Mouse (Mus musculus): Measurements from ENCODE around the gene Zfp213. TPM values are rescaled to one million over a fixed set of nuclear protein-coding genes. Genes with fewer than 3 reads are reported as not detected.

Zfp213 gene
- polyA plus RNA-seq, 1 experiment from 2014 or later: 17.2 TPM

- H3K4me3 ChIP-seq (replicated peaks; ENCODE audit: low read length): peak overlapping the region; percentile 82
- H3K27me3 ChIP-seq (ENCODE audit: control insufficient read depth, insufficient read depth, low read length): no peaks in the 10 kb centered on the region
- under 1% methylated on average over 22 of the region's 22 CpGs for WGBS
- peak overlapping the region; percentile 90 for H3K9ac ChIP-seq (ENCODE audit: low read length)
- H3K4me1 ChIP-seq (ENCODE audit: control insufficient read depth, insufficient read depth, low read length): peaks cover 7% of the 10 kb centered on the region
- H3K36me3 ChIP-seq (ENCODE audit: control insufficient read depth, insufficient read depth, low read length): no peaks in the 10 kb centered on the region
- peak overlapping the region; percentile 87 for H3K4me2 ChIP-seq (ENCODE audit: low read depth, low read length)
- no peaks in the 10 kb centered on the region for H3K9me3 ChIP-seq (replicated peaks; ENCODE audit: control insufficient read depth, low read length)
- ATAC-seq (ENCODE audit: insufficient read depth, low FRiP score): peak; percentile 82
- H3K27ac ChIP-seq (ENCODE audit: low read length): no peak overlapping the region
Observed at GRCm38 (mm10) chr17:23585721-23586491, 21.9 kb upstream of the Zfp213 start.

- Histone ChIP-seq H3K36me3 (ENCODE audit: control insufficient read depth, insufficient read depth, low read length) (0 out of 2 replicates have a peak, but pooled peaks cover 3% of the 10 kb centered on the region), H3K4me1 (ENCODE audit: control insufficient read depth, insufficient read depth, low read length) (peaks cover 7% of the 10 kb centered on the region), H3K9me3 (replicated peaks; ENCODE audit: control insufficient read depth, low read length) (no peaks in the 10 kb centered on the region), H3K9ac (ENCODE audit: low read length) (no peak overlapping the region), H3K27me3 (ENCODE audit: control insufficient read depth, insufficient read depth, low read length) (no peaks in the 10 kb centered on the region), H3K4me2 (ENCODE audit: low read depth, low read length) (peak overlapping the region; percentile 87), H3K27ac (ENCODE audit: low read length) (no peak overlapping the region), H3K4me3 (replicated peaks; ENCODE audit: low read length) (peak overlapping the region; percentile 82; the same call in 1 of the 2 replicates)
- ATAC-seq (ENCODE audit: insufficient read depth, low FRiP score): no peak
- WGBS: 74% methylated on average over 8 of the region's 8 CpGs
Observed at GRCm38 (mm10) chr17:23584786-23585185, 20.7 kb upstream of the Zfp213 start.

DNA sequence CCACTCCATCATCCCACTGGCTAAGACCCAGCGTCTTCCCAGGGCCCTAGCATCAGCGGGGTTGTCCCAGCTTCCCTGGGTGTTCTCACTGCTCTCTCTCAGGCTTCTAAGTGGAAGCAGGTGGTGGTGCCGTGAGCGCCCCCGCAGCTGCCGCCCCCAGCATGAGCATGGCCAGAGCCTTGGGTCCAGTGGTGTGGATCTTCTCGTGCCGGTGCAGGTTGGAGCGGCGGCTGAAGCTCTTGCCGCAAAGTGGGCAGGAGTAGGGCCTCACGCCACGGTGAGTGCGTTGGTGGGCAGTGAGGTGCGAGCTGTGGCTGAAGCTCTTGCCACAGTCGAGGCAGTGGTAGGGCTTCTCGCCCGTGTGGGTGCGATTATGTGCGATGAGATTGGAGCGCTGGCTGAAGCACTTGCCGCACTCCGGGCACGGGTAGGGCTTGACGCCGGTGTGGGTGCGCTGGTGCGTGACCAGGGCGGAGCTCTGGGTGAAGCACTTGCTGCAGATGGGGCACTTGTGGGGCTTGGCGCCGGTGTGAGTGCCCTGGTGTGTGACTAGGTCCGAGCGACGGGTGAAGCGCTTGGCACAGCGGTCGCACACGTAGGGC lies 12.0 kb upstream of the Zfp213 start:
- no peak overlapping the region for H3K9ac ChIP-seq (ENCODE audit: low read length)
- H3K27ac ChIP-seq (ENCODE audit: low read length): no peak overlapping the region
- no peak overlapping the region for H3K4me2 ChIP-seq (ENCODE audit: low read depth, low read length)
- no peak overlapping the region for H3K4me3 ChIP-seq (replicated peaks; ENCODE audit: low read length)
- H3K27me3 ChIP-seq (ENCODE audit: control insufficient read depth, insufficient read depth, low read length): no peaks in the 10 kb centered on the region
- WGBS: 95% methylated on average over 38 of the region's 38 CpGs
- peaks cover 44% of the 10 kb centered on the region for H3K36me3 ChIP-seq (ENCODE audit: control insufficient read depth, insufficient read depth, low read length)
- peak; percentile 5; the same call in 1 of the 2 replicates for ATAC-seq (ENCODE audit: insufficient read depth, low FRiP score)
- H3K9me3 ChIP-seq (replicated peaks; ENCODE audit: control insufficient read depth, low read length): peaks cover 12% of the 10 kb centered on the region; the same call in 1 of the 2 replicates
- no peaks in the 10 kb centered on the region for H3K4me1 ChIP-seq (ENCODE audit: control insufficient read depth, insufficient read depth, low read length)

DNA sequence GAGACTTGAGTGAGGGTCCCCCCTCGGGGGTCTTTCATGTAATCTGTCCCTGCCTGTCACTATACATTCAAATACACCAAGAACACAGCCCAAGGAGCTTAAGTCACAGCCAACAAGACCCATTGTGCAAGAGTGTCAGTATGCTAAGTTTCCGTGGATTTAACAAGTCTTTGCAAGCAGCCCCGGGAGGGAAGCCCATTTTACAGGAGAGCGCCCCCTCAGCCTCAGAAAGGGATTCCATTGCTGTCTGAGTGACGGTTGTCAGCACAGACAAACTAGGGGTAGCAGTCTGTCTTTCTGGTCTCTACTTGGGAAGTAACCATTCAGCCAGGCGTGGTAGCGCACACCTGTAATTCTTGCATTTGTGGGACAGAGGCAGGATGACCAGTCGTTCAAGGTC lies 10.1 kb upstream of the Zfp213 start:
- H3K4me3 ChIP-seq (replicated peaks; ENCODE audit: low read length): no peak overlapping the region
- 89% methylated on average over 8 of the region's 8 CpGs for WGBS
- no peak overlapping the region for H3K27ac ChIP-seq (ENCODE audit: low read length)
- H3K4me2 ChIP-seq (ENCODE audit: low read depth, low read length): no peak overlapping the region
- no peaks in the 10 kb centered on the region for H3K4me1 ChIP-seq (ENCODE audit: control insufficient read depth, insufficient read depth, low read length)
- H3K36me3 ChIP-seq (ENCODE audit: control insufficient read depth, insufficient read depth, low read length): peaks cover 39% of the 10 kb centered on the region
- H3K9me3 ChIP-seq (replicated peaks; ENCODE audit: control insufficient read depth, low read length): peaks cover 12% of the 10 kb centered on the region; the same call in 1 of the 2 replicates
- H3K9ac ChIP-seq (ENCODE audit: low read length): no peak overlapping the region
- no peaks in the 10 kb centered on the region for H3K27me3 ChIP-seq (ENCODE audit: control insufficient read depth, insufficient read depth, low read length)
- ATAC-seq (ENCODE audit: insufficient read depth, low FRiP score): no peak

DNA sequence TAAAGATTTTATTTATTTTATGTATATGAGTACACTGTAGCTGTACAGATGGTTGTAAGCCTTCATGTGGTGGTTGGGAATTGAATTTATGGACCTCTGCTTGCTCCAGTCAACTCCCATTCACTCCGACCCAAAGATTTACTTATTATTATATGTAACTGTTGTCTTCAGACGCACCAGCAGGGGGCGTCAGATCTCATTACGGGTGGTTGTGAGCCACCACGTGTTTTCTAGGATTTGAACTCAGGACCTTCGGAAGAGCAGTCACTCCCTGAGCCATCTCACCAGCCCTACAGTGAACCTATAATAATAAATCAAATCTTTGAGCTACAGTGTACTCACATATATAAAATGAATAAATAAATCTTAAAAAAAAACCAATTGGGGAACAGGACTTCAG lies 8.0 kb upstream of the Zfp213 start:
- H3K4me3 ChIP-seq (replicated peaks; ENCODE audit: low read length): no peak overlapping the region
- WGBS: 80% methylated on average over 6 of the region's 6 CpGs
- H3K27ac ChIP-seq (ENCODE audit: low read length): no peak overlapping the region
- no peak for ATAC-seq (ENCODE audit: insufficient read depth, low FRiP score)
- no peak overlapping the region for H3K4me2 ChIP-seq (ENCODE audit: low read depth, low read length)
- no peak overlapping the region for H3K9ac ChIP-seq (ENCODE audit: low read length)
- peaks cover 12% of the 10 kb centered on the region; the same call in 1 of the 2 replicates for H3K9me3 ChIP-seq (replicated peaks; ENCODE audit: control insufficient read depth, low read length)
- peaks cover 30% of the 10 kb centered on the region for H3K36me3 ChIP-seq (ENCODE audit: control insufficient read depth, insufficient read depth, low read length)
- no peaks in the 10 kb centered on the region for H3K4me1 ChIP-seq (ENCODE audit: control insufficient read depth, insufficient read depth, low read length)
- no peaks in the 10 kb centered on the region for H3K27me3 ChIP-seq (ENCODE audit: control insufficient read depth, insufficient read depth, low read length)

- no peak for ATAC-seq (ENCODE audit: insufficient read depth, low FRiP score)
- Histone ChIP-seq H3K4me3 (replicated peaks; ENCODE audit: low read length) (no peak overlapping the region), H3K4me2 (ENCODE audit: low read depth, low read length) (no peak overlapping the region), H3K9ac (ENCODE audit: low read length) (no peak overlapping the region), H3K4me1 (ENCODE audit: control insufficient read depth, insufficient read depth, low read length) (no peaks in the 10 kb centered on the region), H3K36me3 (ENCODE audit: control insufficient read depth, insufficient read depth, low read length) (peaks cover 21% of the 10 kb centered on the region), H3K27me3 (ENCODE audit: control insufficient read depth, insufficient read depth, low read length) (no peaks in the 10 kb centered on the region), H3K9me3 (replicated peaks; ENCODE audit: control insufficient read depth, low read length) (peaks cover 4% of the 10 kb centered on the region; the same call in 1 of the 2 replicates), H3K27ac (ENCODE audit: low read length) (no peak overlapping the region)
- WGBS: 20% methylated on average over 5 of the region's 5 CpGs
Observed at GRCm38 (mm10) chr17:23571084-23571483, 7.0 kb upstream of the Zfp213 start.

DNA sequence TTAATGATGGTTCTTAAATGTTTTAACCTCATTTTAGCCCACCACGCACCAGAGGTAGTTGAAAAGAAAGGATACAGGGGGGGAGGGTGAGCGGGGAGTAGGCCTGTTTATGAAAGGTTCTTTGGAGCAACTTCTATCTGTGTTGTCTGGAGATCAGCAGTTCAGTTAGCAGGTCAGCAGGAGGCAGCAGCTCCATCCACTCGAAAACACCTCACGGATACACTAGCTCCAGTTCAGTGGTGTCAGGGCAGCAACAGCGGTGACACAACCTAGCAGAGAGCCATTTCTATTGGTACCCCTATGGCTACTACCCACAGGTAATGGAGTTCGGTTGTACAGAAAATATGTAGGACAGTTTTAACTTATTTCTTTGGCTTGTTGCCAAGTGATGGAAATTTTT lies 6.0 kb upstream of the Zfp213 start:
- Histone ChIP-seq H3K36me3 (ENCODE audit: control insufficient read depth, insufficient read depth, low read length) (peaks cover 12% of the 10 kb centered on the region), H3K27me3 (ENCODE audit: control insufficient read depth, insufficient read depth, low read length) (no peaks in the 10 kb centered on the region), H3K4me1 (ENCODE audit: control insufficient read depth, insufficient read depth, low read length) (peaks cover under 1% of the 10 kb centered on the region; the same call in 1 of the 2 replicates), H3K27ac (ENCODE audit: low read length) (no peak overlapping the region), H3K9me3 (replicated peaks; ENCODE audit: control insufficient read depth, low read length) (no peaks in the 10 kb centered on the region), H3K9ac (ENCODE audit: low read length) (no peak overlapping the region), H3K4me2 (ENCODE audit: low read depth, low read length) (no peak overlapping the region), H3K4me3 (replicated peaks; ENCODE audit: low read length) (no peak overlapping the region)
- peak; percentile 71; the same call in 1 of the 2 replicates for ATAC-seq (ENCODE audit: insufficient read depth, low FRiP score)
- 32% methylated on average over 6 of the region's 6 CpGs for WGBS

GRCm38 (mm10) chr17:23568370-23568769 lies 4.3 kb upstream of the Zfp213 start:
- WGBS: 43% methylated on average over 5 of the region's 5 CpGs
- Histone ChIP-seq H3K27me3 (ENCODE audit: control insufficient read depth, insufficient read depth, low read length) (no peaks in the 10 kb centered on the region), H3K4me1 (ENCODE audit: control insufficient read depth, insufficient read depth, low read length) (peaks cover 5% of the 10 kb centered on the region; the same call in 1 of the 2 replicates), H3K36me3 (ENCODE audit: control insufficient read depth, insufficient read depth, low read length) (no peaks in the 10 kb centered on the region; the same call in 1 of the 2 replicates), H3K4me2 (ENCODE audit: low read depth, low read length) (no peak overlapping the region), H3K9ac (ENCODE audit: low read length) (no peak overlapping the region), H3K27ac (ENCODE audit: low read length) (no peak overlapping the region), H3K4me3 (replicated peaks; ENCODE audit: low read length) (no peak overlapping the region), H3K9me3 (replicated peaks; ENCODE audit: control insufficient read depth, low read length) (no peaks in the 10 kb centered on the region)
- no peak for ATAC-seq (ENCODE audit: insufficient read depth, low FRiP score)

- no peak for ATAC-seq (ENCODE audit: insufficient read depth, low FRiP score)
- Histone ChIP-seq H3K27me3 (ENCODE audit: control insufficient read depth, insufficient read depth, low read length) (no peaks in the 10 kb centered on the region), H3K9me3 (replicated peaks; ENCODE audit: control insufficient read depth, low read length) (no peaks in the 10 kb centered on the region), H3K27ac (ENCODE audit: low read length) (no peak overlapping the region), H3K36me3 (ENCODE audit: control insufficient read depth, insufficient read depth, low read length) (no peaks in the 10 kb centered on the region), H3K4me3 (replicated peaks; ENCODE audit: low read length) (no peak overlapping the region), H3K4me1 (ENCODE audit: control insufficient read depth, insufficient read depth, low read length) (peaks cover 11% of the 10 kb centered on the region), H3K9ac (ENCODE audit: low read length) (no peak overlapping the region), H3K4me2 (ENCODE audit: low read depth, low read length) (no peak overlapping the region)
- WGBS: 58% methylated on average over 5 of the region's 5 CpGs
Observed at GRCm38 (mm10) chr17:23566787-23567186, 2.7 kb upstream of the Zfp213 start.
